Mouse (Mus musculus) ES-Bruce4 (cell line): ENCODE data around the gene Scg2.

Experiments used
- CTCF ChIP-seq: IDR thresholded peaks from one replicate; pipeline ENCODE4 v1.8.1; 2011; ENCODE audit warnings: low read depth, low read length
- POLR2A ChIP-seq: IDR thresholded peaks from one replicate; pipeline ENCODE4 v1.8.1; 2011; ENCODE audit warnings: low read length; ENCODE audit not compliant: insufficient read depth

GRCm38 (mm10) chr1:79449943-79450342 is 10.0 kb upstream of the Scg2 start:
- TF ChIP-seq CTCF (no peak), POLR2A (no peak)
